Mouse (Mus musculus) limb, embryonic 10.5 days (tissue): Measurements from ENCODE around the gene Zbtb20. TPM values are rescaled to one million over a fixed set of nuclear protein-coding genes. Genes with fewer than 3 reads are reported as not detected.

Experiments used
- DNase-seq: peaks from one replicate; pipeline ENCODE4 v3.0.0-alpha.2; 2017; ENCODE audit warnings: low spot score
- H3K27ac ChIP-seq: fragments of 300-500 bp; sonication (generic); 2 replicates; pipeline ENCODE4 v1.5.1; 2016; ENCODE audit warnings: mild to moderate bottlenecking
- H3K27me3 ChIP-seq: fragments of 300-500 bp; sonication (generic); 2 replicates; pipeline ENCODE4 v1.6.1; 2016; ENCODE audit warnings: low read depth, mild to moderate bottlenecking; ENCODE audit not compliant: poor library complexity, severe bottlenecking
- H3K36me3 ChIP-seq: fragments of 300-500 bp; sonication (generic); 2 replicates; pipeline ENCODE4 v1.6.1; 2016; ENCODE audit warnings: mild to moderate bottlenecking, moderate library complexity
- H3K4me1 ChIP-seq: fragments of 300-500 bp; sonication (generic); 2 replicates; pipeline ENCODE4 v1.6.1; 2016
- H3K4me3 ChIP-seq: fragments of 300-500 bp; sonication (generic); 2 replicates; pipeline ENCODE4 v1.5.1; 2016; ENCODE audit warnings: mild to moderate bottlenecking, moderate library complexity
- H3K9me3 ChIP-seq: fragments of 300-500 bp; sonication (generic); replicated peaks from 2 replicates; pipeline ENCODE4 v1.6.1; 2016; ENCODE audit warnings: mild to moderate bottlenecking
- WGBS: fragments of 180-500 bp; shearing (Covaris S2); methylation state at CpG from one replicate; pipeline ENCODE4 v1.1.7; 2016; 5-methylcytosine and 5-hydroxymethylcytosine counted together
- polyA plus RNA-seq: library from polyadenylated mRNA; unstranded; fragments of >200 nt; fragmentation: Nextera tagmentation; extraction: Ambion mirVana; gene quantifications from 2 replicates; pipeline ENCODE4 v1.2.1, GENCODE M21; 2016

Zbtb20 gene
- polyA plus RNA-seq, 1 experiment from 2014 or later: 11.7 TPM

DNA sequence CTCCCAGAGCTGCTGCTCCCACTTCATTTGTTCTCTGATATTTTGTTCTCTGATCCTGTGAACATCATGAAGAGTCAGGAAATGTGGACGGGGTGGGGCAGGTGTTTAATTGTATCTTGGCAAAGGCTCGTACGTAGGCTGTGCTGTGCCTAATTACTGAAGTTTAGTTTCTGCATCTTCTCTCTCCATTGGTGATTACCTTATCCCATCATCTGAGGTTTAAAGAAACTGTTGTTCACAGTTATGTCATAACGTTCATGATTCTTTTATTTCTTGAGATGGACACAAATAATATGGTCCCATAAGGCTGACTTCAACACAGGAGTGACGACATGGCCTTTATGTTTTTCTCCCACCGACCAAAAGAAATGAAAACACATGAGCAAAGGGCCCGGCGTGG lies 582.1 kb downstream of the Zbtb20 start:
- Histone ChIP-seq H3K27me3 (no peaks in the 10 kb centered on the region), H3K4me3 (no peak overlapping the region), H3K9me3 (no peaks in the 10 kb centered on the region), H3K27ac (no peak overlapping the region), H3K36me3 (no peaks in the 10 kb centered on the region), H3K4me1 (peaks cover 6% of the 10 kb centered on the region)
- DNase-seq: no peak
- 89% methylated on average over 8 of the region's 8 CpGs for WGBS

DNA sequence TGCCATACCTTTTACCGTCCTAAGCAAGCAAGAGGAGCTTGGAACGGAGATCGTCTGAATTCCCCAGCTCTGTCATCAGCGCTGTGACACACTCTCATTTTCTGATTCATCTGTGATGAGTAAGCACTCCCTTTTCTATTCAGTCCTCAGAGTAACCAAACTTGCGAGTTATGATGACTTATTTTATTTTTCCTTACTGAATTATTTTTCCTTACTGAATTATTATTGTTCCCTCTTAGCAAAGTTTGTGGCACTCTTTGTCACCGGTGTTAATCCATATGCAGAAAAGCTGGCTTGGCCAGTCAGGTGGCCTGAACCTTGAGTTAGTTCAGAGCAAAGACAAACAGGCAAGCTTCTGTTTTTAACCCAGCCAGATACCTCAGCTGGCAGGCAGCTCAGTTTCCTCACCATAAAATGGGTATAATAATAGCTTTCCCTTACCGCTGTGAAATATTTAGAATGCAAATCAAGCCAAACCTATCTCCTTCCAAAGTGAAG lies 583.1 kb downstream of the Zbtb20 start:
- Histone ChIP-seq H3K4me1 (peaks cover 8% of the 10 kb centered on the region), H3K4me3 (no peak overlapping the region), H3K27ac (no peak overlapping the region), H3K36me3 (no peaks in the 10 kb centered on the region), H3K9me3 (no peaks in the 10 kb centered on the region), H3K27me3 (no peaks in the 10 kb centered on the region)
- DNase-seq: no peak
- WGBS: 74% methylated on average over 7 of the region's 7 CpGs

DNA sequence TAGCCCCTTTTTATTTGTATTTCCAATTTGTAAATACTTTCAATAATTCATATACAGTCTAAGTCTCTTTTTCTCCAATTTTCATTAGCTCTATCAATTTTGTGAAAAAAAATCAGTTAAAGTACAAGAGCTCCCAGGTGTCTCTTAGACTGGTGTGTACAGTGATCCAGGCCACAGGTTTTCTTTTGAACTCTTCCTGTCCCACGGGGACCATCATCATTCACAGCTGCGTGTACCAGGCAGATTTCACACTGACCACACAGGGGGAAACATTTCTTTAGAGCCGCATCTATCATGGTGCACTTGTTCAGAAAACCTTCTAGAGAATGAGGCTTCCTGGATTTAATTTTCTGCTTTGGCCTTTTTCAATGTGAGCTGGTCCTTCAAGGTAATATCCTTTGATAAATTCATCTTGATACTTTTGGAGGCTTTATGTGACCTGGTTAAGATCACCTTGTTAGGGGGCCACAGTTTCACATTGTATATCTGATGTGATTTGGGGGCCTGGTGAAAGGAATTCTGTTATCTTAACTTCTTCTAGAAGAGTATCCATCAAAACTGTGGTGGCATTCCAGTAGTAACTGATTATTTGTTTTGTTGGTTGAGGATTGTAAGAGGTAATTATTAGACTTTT lies 586.2 kb downstream of the Zbtb20 start:
- Histone ChIP-seq H3K36me3 (no peaks in the 10 kb centered on the region), H3K9me3 (no peaks in the 10 kb centered on the region), H3K4me3 (no peak overlapping the region), H3K27ac (no peak overlapping the region), H3K4me1 (0 out of 2 replicates have a peak, but pooled peaks cover 2% of the 10 kb centered on the region), H3K27me3 (no peaks in the 10 kb centered on the region)
- no peak for DNase-seq
- 91% methylated on average over 3 of the region's 3 CpGs for WGBS

DNA sequence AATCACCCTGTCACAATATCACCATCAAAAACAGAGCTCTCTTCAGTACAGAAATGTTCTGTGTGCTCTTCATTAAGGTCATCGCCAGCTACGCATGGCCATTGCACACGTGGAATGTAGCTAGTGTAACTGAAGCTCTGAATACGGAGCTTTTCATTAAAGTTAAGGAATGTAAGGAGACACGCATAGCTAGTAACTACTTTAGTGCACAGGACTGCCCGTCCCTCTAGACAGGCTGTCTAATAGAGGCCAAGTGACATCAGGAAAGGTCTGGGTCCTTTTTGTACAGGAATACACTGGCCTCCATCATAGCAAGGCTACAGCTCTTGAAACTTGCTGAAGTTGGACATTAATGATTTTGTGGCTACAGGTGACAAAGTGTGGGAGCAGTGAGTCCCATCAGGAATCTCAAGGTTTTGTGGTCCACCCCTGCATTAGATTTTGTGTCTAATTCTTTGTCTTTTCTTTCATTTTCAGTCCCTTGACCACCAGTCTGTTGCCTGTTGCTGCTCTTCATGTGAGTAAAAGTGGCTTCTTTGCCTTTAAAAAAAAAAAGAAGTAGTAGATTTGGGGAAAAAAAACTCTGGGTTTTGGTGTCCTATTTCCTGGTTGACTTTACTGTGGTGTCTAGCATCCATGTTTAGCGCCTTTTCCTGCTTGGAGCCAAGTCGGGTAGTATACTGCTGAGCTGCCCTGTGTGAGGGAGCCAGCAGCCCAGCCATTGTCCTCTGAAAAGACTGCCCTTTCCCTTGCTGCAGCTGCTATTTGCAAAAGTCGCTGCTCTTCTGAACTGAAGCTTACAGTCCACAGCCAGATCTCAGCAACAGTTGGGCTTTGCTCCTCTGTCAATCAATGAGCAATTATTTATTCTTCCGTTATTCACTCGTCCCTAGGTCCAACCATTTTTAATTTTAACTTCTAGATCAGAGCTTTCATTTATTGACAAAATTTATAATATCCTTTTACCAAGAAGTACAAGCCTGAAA lies 587.1 kb downstream of the Zbtb20 start:
- no peak for DNase-seq
- H3K27ac ChIP-seq: no peak overlapping the region

DNA sequence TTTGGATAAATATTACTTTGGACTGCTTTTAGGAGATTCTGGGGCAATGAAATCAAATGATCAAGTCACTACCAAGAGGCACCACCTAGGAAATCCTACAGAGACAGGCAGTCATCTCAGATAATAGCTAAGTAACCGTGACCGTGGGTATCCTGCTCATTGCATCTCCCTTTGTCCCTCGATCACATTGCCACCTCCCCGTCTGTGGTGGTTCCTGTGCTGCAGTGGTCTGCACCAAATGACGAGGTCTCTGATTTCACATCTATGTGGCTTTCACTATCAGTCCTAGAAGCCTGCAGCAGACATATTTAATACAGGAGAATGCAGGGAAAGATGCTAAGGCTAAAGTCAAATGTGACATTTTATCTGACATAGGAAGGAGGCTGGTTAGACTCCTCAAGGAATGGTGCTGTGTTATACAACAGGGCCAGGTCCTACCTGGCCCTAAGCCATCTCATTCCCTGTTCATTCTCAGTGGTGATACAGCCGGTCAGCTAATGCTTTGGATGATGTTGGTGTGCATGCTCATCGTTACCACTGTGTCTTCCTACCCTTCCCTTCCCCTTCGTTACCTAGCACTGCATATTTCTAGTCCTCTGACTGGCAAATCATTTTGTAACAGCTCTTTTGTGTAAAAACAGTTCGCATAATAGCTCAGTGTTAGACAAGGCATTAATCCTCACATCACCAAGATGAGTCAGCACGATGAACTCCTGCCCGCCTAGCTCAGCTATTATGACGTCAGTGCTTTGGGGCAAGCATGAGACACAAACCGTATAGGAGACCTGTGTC lies 588.2 kb downstream of the Zbtb20 start:
- Histone ChIP-seq H3K4me3 (no peak overlapping the region), H3K27me3 (no peaks in the 10 kb centered on the region), H3K9me3 (no peaks in the 10 kb centered on the region), H3K4me1 (0 out of 2 replicates have a peak, but pooled peaks cover 2% of the 10 kb centered on the region), H3K27ac (no peak overlapping the region), H3K36me3 (no peaks in the 10 kb centered on the region)
- 86% methylated on average over 13 of the region's 13 CpGs for whole genome bisulfite sequencing
- DNase-seq: no peak

More for the DNA sequence above, 587.1 kb downstream of the Zbtb20 start:
- no peaks in the 10 kb centered on the region for H3K27me3 ChIP-seq
- H3K36me3 ChIP-seq: no peaks in the 10 kb centered on the region
- no peaks in the 10 kb centered on the region for H3K9me3 ChIP-seq
- 0 out of 2 replicates have a peak, but pooled peaks cover 2% of the 10 kb centered on the region for H3K4me1 ChIP-seq
- 75% methylated on average over 11 of the region's 11 CpGs for WGBS
- no peak overlapping the region for H3K4me3 ChIP-seq

DNA sequence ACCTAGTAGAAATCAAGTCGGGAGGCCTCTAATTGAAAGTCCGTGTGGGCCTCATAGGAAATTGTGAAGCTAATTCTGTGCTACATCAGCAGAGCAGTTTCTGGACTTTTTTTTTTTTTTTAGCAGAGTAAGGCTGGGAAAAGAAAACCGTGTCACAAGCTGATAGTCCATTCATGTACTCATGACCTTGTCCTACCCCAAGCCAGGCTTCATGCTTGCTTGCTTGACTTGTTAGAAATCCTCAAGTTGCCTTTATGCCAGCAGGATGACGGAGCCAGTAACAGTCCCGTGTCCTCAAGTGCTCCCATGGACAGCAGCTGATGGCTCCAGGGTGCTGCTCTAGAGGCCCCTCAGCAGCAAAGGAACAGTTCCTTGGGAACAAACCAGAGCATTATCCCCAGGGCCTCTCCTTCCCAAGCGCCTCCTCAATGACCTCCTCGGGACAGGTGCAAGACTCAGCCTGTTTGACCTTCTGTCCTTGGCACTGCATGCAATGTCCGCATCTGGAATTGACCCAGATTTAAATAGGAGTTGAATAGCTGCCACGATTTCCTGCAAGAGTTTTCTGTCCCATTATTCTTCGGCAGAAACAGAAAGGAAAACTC lies 588.9 kb downstream of the Zbtb20 start:
- Histone ChIP-seq H3K9me3 (no peaks in the 10 kb centered on the region), H3K4me1 (0 out of 2 replicates have a peak, but pooled peaks cover 2% of the 10 kb centered on the region), H3K36me3 (no peaks in the 10 kb centered on the region), H3K4me3 (no peak overlapping the region), H3K27me3 (no peaks in the 10 kb centered on the region), H3K27ac (no peak overlapping the region)
- WGBS: 88% methylated on average over 10 of the region's 10 CpGs
- DNase-seq: no peak

DNA sequence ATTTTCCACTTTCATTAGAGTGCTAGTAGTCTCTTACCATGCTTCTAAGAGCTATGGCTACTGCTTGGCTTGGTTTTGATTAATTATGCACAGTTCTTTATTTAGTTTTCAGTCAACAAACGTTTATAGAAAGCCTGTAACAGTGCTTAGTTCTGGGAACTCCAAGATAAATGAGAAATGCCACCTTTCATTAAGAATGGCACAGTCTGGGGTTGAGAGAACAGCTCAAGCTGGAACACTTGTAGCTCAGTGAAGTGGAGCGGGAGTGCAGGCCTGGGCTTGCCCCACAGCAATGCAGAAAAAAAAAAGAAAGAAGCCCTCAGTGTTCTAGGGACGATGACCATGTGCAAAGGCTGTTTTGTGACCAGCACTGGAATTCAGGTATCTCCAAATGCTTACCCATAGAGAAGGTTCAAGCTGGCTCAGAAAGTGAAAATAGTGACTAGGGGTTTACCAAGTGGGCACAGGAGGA lies 589.7 kb downstream of the Zbtb20 start:
- 80% methylated on average over 3 of the region's 3 CpGs for WGBS
- 0 out of 2 replicates have a peak, but pooled peaks cover 2% of the 10 kb centered on the region for H3K4me1 ChIP-seq

DNA sequence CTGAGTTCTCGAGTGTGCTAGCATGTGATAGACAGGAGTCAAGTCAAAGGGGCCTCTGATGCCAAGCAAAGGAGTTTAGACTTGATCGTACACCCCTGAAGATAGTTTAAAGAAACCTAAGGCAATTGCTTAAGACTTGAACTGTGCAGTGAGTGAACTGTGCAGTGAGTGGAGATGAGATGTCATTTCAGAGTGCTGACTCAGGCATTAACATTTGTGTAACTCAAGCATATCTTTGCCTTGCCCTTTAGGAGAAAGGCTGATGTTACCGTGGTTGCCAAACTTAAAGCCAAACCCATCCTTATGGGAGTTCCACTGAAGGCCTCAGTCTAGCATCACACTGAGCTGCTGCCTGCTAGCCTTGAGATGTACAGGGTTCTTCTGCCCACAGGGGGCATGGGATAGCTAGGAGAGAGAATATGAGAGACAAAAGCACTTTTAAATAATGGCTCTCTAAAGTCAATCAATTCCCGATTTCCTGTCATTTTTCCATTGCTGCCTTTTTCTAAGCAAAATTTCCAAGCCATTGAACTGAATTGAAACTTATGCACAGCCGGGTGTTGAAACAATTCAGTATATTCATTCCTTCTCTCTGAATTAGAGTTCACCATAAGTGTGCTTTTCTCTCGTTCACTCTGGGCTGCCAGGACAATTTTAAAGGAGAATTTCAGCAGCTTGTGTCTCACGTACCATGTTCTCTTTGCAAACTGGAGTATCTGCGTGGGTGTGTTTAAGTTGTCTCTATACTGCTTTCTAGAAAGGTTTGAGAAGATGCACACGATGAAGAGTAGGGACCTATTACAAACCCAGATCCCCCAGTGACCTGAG lies 590.5 kb downstream of the Zbtb20 start:
- H3K36me3 ChIP-seq: no peaks in the 10 kb centered on the region
- no peak for DNase-seq
- 94% methylated on average over 9 of the region's 9 CpGs for WGBS
- no peaks in the 10 kb centered on the region for H3K27me3 ChIP-seq
- H3K27ac ChIP-seq: no peak overlapping the region
- H3K9me3 ChIP-seq: no peaks in the 10 kb centered on the region
- no peak overlapping the region for H3K4me3 ChIP-seq
- 0 out of 2 replicates have a peak, but pooled peaks cover 2% of the 10 kb centered on the region for H3K4me1 ChIP-seq

More for the DNA sequence above, 589.7 kb downstream of the Zbtb20 start:
- no peaks in the 10 kb centered on the region for H3K36me3 ChIP-seq
- no peak overlapping the region for H3K27ac ChIP-seq
- no peaks in the 10 kb centered on the region for H3K27me3 ChIP-seq
- no peak for DNase-seq
- no peaks in the 10 kb centered on the region for H3K9me3 ChIP-seq
- H3K4me3 ChIP-seq: no peak overlapping the region

DNA sequence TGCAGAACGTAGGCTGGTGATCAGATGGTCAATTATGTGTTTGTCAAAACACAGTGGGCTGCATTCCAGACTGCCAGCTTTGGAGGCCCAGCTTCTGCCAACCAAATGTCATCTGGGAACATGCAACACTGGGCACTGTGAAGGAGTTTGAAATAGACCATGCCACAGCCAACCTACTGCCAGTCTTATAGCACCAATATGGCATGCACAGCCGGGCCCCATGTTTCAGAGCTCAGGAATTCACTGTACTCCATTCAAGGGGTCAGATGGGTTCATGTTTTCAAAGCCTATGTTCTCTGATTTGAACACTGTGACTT lies 591.0 kb downstream of the Zbtb20 start:
- H3K9me3 ChIP-seq: no peaks in the 10 kb centered on the region
- no peaks in the 10 kb centered on the region for H3K36me3 ChIP-seq
- H3K27me3 ChIP-seq: no peaks in the 10 kb centered on the region
- H3K4me1 ChIP-seq: 0 out of 2 replicates have a peak, but pooled peaks cover 2% of the 10 kb centered on the region
- no peak for DNase-seq
- H3K4me3 ChIP-seq: no peak overlapping the region
- no peak overlapping the region for H3K27ac ChIP-seq
- 88% methylated on average over 2 of the region's 2 CpGs for WGBS

DNA sequence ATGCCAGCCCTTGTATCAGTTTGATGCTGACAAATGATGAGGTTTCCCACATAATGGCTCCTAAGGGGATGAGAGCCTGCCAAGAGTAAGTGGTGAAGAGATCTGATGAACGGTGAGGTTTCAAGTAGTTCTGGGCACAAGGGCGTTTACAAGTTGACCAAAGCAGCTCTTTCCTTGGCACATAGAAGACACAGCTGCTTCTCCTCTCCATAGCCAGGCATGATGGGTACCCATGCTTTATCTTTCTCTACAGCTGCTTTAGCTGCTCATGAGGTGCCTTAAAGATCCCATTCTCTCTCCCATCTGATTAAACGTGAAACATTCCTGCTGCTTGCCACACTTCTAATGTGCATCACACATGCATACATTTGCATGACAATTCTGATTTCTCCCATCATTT lies 595.4 kb downstream of the Zbtb20 start:
- no peak for DNase-seq
- Histone ChIP-seq H3K36me3 (no peaks in the 10 kb centered on the region), H3K27me3 (no peaks in the 10 kb centered on the region), H3K4me3 (no peak overlapping the region), H3K4me1 (no peaks in the 10 kb centered on the region), H3K9me3 (no peaks in the 10 kb centered on the region), H3K27ac (no peak overlapping the region)
- WGBS: 89% methylated on average over 3 of the region's 3 CpGs

DNA sequence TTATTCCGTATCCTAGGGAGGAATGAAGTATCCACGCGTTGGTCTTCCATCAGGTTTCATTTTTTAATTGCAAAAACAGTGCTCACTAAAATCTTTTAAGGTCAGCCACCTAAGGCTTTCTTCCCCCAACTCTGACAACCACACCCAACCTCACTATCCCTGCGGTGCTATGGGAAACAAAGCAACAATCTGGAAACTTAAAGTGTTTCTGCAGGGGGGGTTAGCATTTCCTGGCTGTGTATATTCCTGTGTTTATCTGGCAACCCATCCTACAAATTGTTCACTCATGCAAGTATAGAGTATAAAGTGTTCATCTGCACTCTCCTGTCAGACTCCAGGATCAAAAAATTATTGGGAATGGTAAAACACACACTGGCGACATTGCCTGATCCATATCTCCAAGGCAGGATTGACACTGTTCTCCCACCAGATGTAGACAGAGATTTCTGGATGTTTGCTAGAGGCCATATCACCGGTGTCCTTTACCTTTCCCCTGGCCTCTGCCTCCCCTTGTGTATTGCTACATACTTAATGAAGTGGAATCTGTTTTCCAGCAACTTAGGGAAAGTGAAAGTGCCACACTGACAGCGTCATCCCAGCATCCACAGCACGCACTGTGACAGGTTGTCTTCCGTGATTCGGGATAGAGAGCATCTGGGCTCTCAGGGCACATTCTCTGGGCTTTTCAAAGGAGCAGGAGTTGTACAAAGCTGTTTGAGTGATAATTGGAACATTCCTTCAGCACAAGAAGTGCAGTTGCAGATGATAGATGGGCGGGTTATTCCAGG lies 599.5 kb downstream of the Zbtb20 start:
- no peaks in the 10 kb centered on the region for H3K9me3 ChIP-seq
- H3K27me3 ChIP-seq: no peaks in the 10 kb centered on the region
- DNase-seq: no peak
- no peak overlapping the region for H3K27ac ChIP-seq
- H3K4me1 ChIP-seq: no peaks in the 10 kb centered on the region
- 87% methylated on average over 11 of the region's 11 CpGs for WGBS
- no peaks in the 10 kb centered on the region for H3K36me3 ChIP-seq
- H3K4me3 ChIP-seq: no peak overlapping the region
